Mouse (Mus musculus) ovary, adult 18-20 months (tissue): ENCODE data around the gene Btbd35f16.
"Not testable (repeated sequence)": the region's sequence is repeated elsewhere in the genome, so short reads cannot be mapped to it uniquely, and the experiment has no call there.

Source experiments
- DNase-seq: peaks from one replicate; pipeline ENCODE4 v3.0.0; 2022; ENCODE audit warnings: low spot score, mixed read lengths

Btbd35f16 gene

DNA sequence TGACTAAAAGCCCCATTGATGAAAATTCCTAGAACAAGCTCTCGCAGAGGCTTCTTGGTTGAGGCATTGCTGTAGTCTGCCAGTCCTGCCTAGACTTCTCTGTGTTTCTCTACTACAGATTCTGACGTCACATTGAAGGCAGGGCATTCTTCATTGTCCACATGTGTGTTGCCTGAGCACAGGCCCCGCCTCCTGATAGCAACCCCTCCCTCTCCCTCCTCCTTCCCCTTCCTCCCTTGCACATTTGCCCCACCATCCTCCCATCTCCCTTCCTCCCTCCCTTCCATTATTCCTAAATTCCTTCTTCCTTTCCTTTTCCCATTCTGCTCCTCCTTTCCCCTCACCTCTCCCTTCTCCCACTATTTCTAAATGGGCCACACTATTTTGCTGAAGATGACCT is at the start of gene Btbd35f16:
Btbd35f16 (minus strand) TSS at position 101 of the 400 bp plus-strand sequence.
- DNase-seq = not testable (repeated sequence)
